Mouse (Mus musculus): Measurements from ENCODE around the gene Mapkapk2.
A peak's percentile ranks its signal among the peaks of the same experiment; 100 is the strongest.
"Not testable (repeated sequence)": the region's sequence is repeated elsewhere in the genome, so short reads cannot be mapped to it uniquely, and the experiment has no call there.

Mapkapk2 gene

GRCm38 (mm10) chr1:131097700-131098094 lies at the start of gene Mapkapk2:
TSS of gene Mapkapk2 (minus strand) at chr1:131097826.
- peak; percentile 87 to 95 for DNase-seq (ENCODE audit: low spot score in 2 of 2)

GRCm38 (mm10) chr1:131146181-131146614 lies 48.6 kb upstream of the Mapkapk2 start:
- DNase-seq (ENCODE audit: low spot score in 2 of 2), result no peak

GRCm38 (mm10) chr1:131145222-131145621 lies 47.6 kb upstream of the Mapkapk2 start:
- not testable (repeated sequence) for DNase-seq (ENCODE audit: low spot score in 2 of 2)

- no peak for DNase-seq (ENCODE audit: low spot score in 2 of 2)
Measured at GRCm38 (mm10) chr1:131142472-131142871, 44.8 kb upstream of the Mapkapk2 start.

GRCm38 (mm10) chr1:131141449-131141848 lies 43.8 kb upstream of the Mapkapk2 start:
- no peak for DNase-seq (ENCODE audit: low spot score in 2 of 2)

- no peak for DNase-seq (ENCODE audit: low spot score in 2 of 2)
Measured at GRCm38 (mm10) chr1:131139102-131140095, 41.8 kb upstream of the Mapkapk2 start.

- DNase-seq (ENCODE audit: low spot score in 2 of 2), result peak; percentile 86 to 91
Measured at GRCm38 (mm10) chr1:131138191-131139016, 40.8 kb upstream of the Mapkapk2 start, which contains the start of gene Dyrk3. TSS of gene Dyrk3 (minus strand) at chr1:131138340.

GRCm38 (mm10) chr1:131137717-131138118 lies 40.1 kb upstream of the Mapkapk2 start:
- no peak for DNase-seq (ENCODE audit: low spot score in 2 of 2)

GRCm38 (mm10) chr1:131137111-131137510 lies 39.5 kb upstream of the Mapkapk2 start:
- DNase-seq (ENCODE audit: low spot score in 2 of 2), result no peak

GRCm38 (mm10) chr1:131135960-131136629 lies 38.5 kb upstream of the Mapkapk2 start:
- no peak for DNase-seq (ENCODE audit: low spot score in 2 of 2)

- DNase-seq (ENCODE audit: low spot score in 2 of 2), result no peak
Measured at GRCm38 (mm10) chr1:131134942-131135522, 37.4 kb upstream of the Mapkapk2 start.

GRCm38 (mm10) chr1:131134231-131134630 lies 36.6 kb upstream of the Mapkapk2 start:
- DNase-seq (ENCODE audit: low spot score in 2 of 2), result no peak

- DNase-seq (ENCODE audit: low spot score in 2 of 2), result no peak
Measured at GRCm38 (mm10) chr1:131125987-131126744, 28.5 kb upstream of the Mapkapk2 start.

- no peak for DNase-seq (ENCODE audit: low spot score in 2 of 2)
Measured at GRCm38 (mm10) chr1:131123522-131124265, 26.1 kb upstream of the Mapkapk2 start.

GRCm38 (mm10) chr1:131121987-131122386 lies 24.4 kb upstream of the Mapkapk2 start:
- DNase-seq (ENCODE audit: low spot score in 2 of 2), result no peak

GRCm38 (mm10) chr1:131119026-131119425 lies 21.4 kb upstream of the Mapkapk2 start:
- DNase-seq (ENCODE audit: low spot score in 2 of 2), result no peak

GRCm38 (mm10) chr1:131118530-131118929 lies 20.9 kb upstream of the Mapkapk2 start:
- no peak for DNase-seq (ENCODE audit: low spot score in 2 of 2)

GRCm38 (mm10) chr1:131116430-131117011 lies 18.9 kb upstream of the Mapkapk2 start:
- DNase-seq (ENCODE audit: low spot score in 2 of 2), result no peak

GRCm38 (mm10) chr1:131115932-131116331 lies 18.3 kb upstream of the Mapkapk2 start:
- DNase-seq (ENCODE audit: low spot score in 2 of 2), result no peak
